Mouse (Mus musculus) central nervous system, embryonic 11.5 days (tissue): Measurements from ENCODE around the gene 4931417E11Rik. TPM values are rescaled to one million over a fixed set of nuclear protein-coding genes. Genes with fewer than 3 reads are reported as not detected.

ENCODE experiments used
- polyA plus RNA-seq: library from polyadenylated mRNA; depleted of rRNA; stranded (reverse); fragments of >200 nt; gene quantifications from 2 replicates; pipeline ENCODE4 v1.2.3, GENCODE M21; 2012; rRNA removed

The 4931417E11Rik gene
- polyA plus RNA-seq: not detected in 2 replicates

GRCm38 (mm10) chr6:73469567-73469966 is at the start of gene 4931417E11Rik:
Gene 4931417E11Rik (minus strand): TSS chr6:73469667.

Other genes with a start within 250 kb of the 4931417E11Rik start
- 0.07 and 0.10 TPM in 2 replicates for gene Dnah6, start 248.0 kb downstream of the 4931417E11Rik start, polyA plus RNA-seq
- 93.8 and 114 TPM in 2 replicates for gene Suclg1, start 221.3 kb downstream of the 4931417E11Rik start, polyA plus RNA-seq